Mouse (Mus musculus) E14TG2a.4 (cell line): ENCODE results near the gene Nsun3.

ENCODE experiments used
- H3K27me3 ChIP-seq: 2 replicates; pipeline ENCODE4 v1.6.1; 2014; ENCODE audit warnings: low read length, control low read depth; ENCODE audit not compliant: insufficient read depth
- H3K36me3 ChIP-seq: 2 replicates; pipeline ENCODE4 v1.6.1; 2014; ENCODE audit warnings: low read length, control low read depth; ENCODE audit not compliant: insufficient read depth
- H3K4me1 ChIP-seq: replicated peaks from 2 replicates; pipeline ENCODE4 v1.6.1; 2014; ENCODE audit warnings: low read depth, low read length, control low read depth
- H3K4me3 ChIP-seq: replicated peaks from 2 replicates; pipeline ENCODE4 v1.5.1; 2014; ENCODE audit warnings: mild to moderate bottlenecking, low read length
- H3K9me3 ChIP-seq: 2 replicates; pipeline ENCODE4 v1.6.1; 2014; ENCODE audit warnings: low read length, control low read depth
- CTCF ChIP-seq: conservative IDR thresholded peaks from 2 replicates; pipeline ENCODE4 v1.5.1; 2014; ENCODE audit warnings: low read length
- NANOG ChIP-seq: IDR thresholded peaks from 2 replicates; pipeline ENCODE4 v1.6.1; 2014; ENCODE audit warnings: borderline replicate concordance, low read length, mixed read lengths
- POU5F1 ChIP-seq: IDR thresholded peaks from 2 replicates; pipeline ENCODE4 v1.6.1; 2014; ENCODE audit warnings: low read length, borderline replicate concordance

The Nsun3 gene

GRCm38 (mm10) chr16:62786621-62787331 is at the start of gene Nsun3:
Gene Nsun3 (minus strand): TSS chr16:62786818.
- peaks cover 18% of the 10 kb centered on the region for H3K36me3 ChIP-seq
- peaks cover 1% of the 10 kb centered on the region for H3K9me3 ChIP-seq
- H3K4me3 ChIP-seq: peak within 1 kb of the TSS; percentile 91
- TF ChIP-seq CTCF (no peak), NANOG (no peak), POU5F1 (no peak)
- H3K27me3 ChIP-seq: no peaks in the 10 kb centered on the region
- H3K4me1 ChIP-seq: peaks cover 14% of the 10 kb centered on the region

GRCm38 (mm10) chr16:62834016-62834735 is 47.6 kb upstream of the Nsun3 start:
- TF ChIP-seq POU5F1 (no peak), CTCF (no peak), NANOG (no peak)
- H3K27me3 ChIP-seq: no peaks in the 10 kb centered on the region
- H3K9me3 ChIP-seq: no peaks in the 10 kb centered on the region
- no peaks in the 10 kb centered on the region for H3K36me3 ChIP-seq
- H3K4me3 ChIP-seq: no peak overlapping the region
- no peaks in the 10 kb centered on the region; the same call in 1 of the 2 replicates for H3K4me1 ChIP-seq

GRCm38 (mm10) chr16:62832481-62832880 is 45.9 kb upstream of the Nsun3 start:
- TF ChIP-seq NANOG (no peak), CTCF (peak; percentile 97), POU5F1 (no peak)
- Histone ChIP-seq H3K4me3 (no peak overlapping the region), H3K27me3 (no peaks in the 10 kb centered on the region)

GRCm38 (mm10) chr16:62832027-62832426 is 45.4 kb upstream of the Nsun3 start:
- TF ChIP-seq CTCF: no peak
- no peak for TF ChIP-seq POU5F1
- TF ChIP-seq NANOG: no peak
- Histone ChIP-seq H3K9me3 (no peaks in the 10 kb centered on the region), H3K4me3 (no peak overlapping the region), H3K27me3 (no peaks in the 10 kb centered on the region), H3K36me3 (no peaks in the 10 kb centered on the region), H3K4me1 (no peaks in the 10 kb centered on the region; the same call in 1 of the 2 replicates)

More at GRCm38 (mm10) chr16:62832481-62832880, 45.9 kb upstream of the Nsun3 start:
- H3K9me3 ChIP-seq: no peaks in the 10 kb centered on the region
- no peaks in the 10 kb centered on the region for H3K36me3 ChIP-seq
- H3K4me1 ChIP-seq: no peaks in the 10 kb centered on the region; the same call in 1 of the 2 replicates

DNA sequence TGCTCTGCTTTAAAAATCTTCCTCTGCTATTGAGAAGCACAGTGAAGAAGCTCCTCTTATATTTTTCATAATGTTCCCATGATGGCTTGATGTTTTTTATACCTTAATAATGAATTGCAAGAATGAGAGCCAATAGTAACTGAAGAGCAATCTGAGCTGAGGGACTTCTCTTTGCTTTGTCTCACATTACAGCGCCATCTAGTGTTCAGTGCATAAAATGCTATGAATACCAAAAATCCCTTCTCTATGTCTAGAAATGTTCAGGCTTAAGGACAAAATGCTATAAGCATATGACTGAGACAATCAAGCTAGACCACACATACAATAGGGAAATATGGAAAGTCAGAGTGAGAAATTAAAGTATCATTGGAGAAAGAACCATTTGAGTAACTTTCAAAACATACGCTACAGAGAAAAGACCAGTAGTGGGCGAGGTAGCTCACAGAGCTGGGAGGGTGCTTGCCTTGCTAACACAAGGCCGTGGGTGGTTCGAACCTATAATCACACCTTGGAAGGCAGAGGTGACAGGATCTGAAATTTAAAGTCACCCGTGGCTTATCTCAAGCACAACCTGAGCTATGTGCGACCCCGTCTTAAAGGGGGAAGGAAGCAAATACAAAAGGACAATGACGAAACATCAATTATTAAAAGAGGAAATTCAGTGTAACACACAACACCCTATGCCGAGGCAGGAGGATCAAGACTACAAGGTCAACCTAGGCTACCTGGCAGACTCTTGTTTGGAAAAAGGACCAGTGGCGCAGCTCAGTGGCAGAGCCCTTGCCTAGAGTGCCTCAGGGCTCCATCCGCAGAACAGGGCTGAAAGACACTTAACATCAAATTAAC is 39.8 kb upstream of the Nsun3 start:
- Histone ChIP-seq H3K36me3 (0 out of 2 replicates have a peak, but pooled peaks cover 2% of the 10 kb centered on the region), H3K4me3 (no peak overlapping the region), H3K9me3 (peaks cover 5% of the 10 kb centered on the region; the same call in 1 of the 2 replicates), H3K4me1 (0 out of 2 replicates have a peak, but pooled peaks cover 3% of the 10 kb centered on the region), H3K27me3 (no peaks in the 10 kb centered on the region)
- TF ChIP-seq NANOG: no peak
- peak; percentile 87 for TF ChIP-seq CTCF
- no peak for TF ChIP-seq POU5F1

DNA sequence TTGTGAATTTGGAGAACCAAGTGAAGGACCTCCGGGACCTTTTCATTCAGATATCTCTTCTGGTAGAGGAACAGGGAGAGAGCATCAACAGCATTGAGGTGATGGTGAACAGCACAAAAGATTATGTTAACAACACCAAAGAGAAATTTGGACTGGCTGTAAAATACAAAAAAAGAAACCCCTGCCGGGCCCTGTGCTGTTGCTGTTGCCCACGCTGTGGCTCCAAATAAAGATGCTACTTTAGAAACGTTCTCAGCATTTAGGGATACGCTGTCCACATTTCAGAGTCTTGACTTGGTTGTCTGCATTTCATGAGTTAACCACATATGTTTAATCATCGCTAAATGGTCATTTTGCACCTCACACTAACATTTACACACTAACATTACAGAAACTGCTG is 35.9 kb upstream of the Nsun3 start:
- Histone ChIP-seq H3K36me3 (0 out of 2 replicates have a peak, but pooled peaks cover 2% of the 10 kb centered on the region), H3K27me3 (no peaks in the 10 kb centered on the region), H3K9me3 (peaks cover 5% of the 10 kb centered on the region; the same call in 1 of the 2 replicates), H3K4me3 (no peak overlapping the region), H3K4me1 (0 out of 2 replicates have a peak, but pooled peaks cover 3% of the 10 kb centered on the region)
- no peak for TF ChIP-seq CTCF
- no peak for TF ChIP-seq POU5F1
- no peak for TF ChIP-seq NANOG

- Histone ChIP-seq H3K27me3 (no peaks in the 10 kb centered on the region), H3K4me3 (no peak within 1 kb of the TSS), H3K36me3 (0 out of 2 replicates have a peak, but pooled peaks cover 6% of the 10 kb centered on the region), H3K9me3 (no peaks in the 10 kb centered on the region), H3K4me1 (no peaks in the 10 kb centered on the region)
- no peak for TF ChIP-seq POU5F1
- TF ChIP-seq CTCF: no peak
- no peak for TF ChIP-seq NANOG
Measured at GRCm38 (mm10) chr16:62814491-62814890, 27.9 kb upstream of the Nsun3 start, which contains the start of gene Stx19. Gene Stx19 (plus strand): TSS chr16:62814676.
